Mouse (Mus musculus): ENCODE measurements at regions not wholly inside any gene's neighbourhood (a gene's known extent, or its start where the extent isn't known, plus 50 kb on each side); places are given as distances from the start of the nearest gene placed in this dataset.

DNA sequence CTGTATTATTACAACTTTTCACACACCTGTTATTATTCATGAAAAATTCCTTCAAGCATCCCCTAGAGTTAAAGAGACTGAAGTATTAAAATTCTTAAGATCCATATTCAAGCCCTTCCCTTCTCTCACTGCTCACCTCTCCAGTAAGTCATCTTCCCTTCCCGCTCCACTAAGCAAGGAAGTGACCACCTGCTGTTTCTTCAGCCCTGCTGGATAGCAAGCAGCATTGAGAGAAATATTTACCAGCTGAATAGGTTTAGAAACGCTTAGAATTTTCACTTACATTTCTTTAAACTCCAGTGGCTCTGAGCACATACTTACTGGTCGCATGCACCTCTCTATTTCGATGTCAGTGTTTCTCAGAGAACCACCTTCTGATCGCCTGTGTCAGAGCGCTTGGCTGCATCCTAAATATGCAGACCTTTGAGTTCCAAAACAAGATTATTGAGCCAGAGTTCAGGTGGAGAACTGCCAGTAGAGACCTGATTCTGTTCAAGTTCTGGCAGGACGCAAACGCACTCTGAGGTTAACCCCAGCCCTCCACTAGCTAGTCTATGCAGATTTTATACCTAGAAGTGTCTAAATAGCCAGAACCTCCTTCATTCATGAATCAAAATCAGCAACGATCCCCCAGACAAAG is 314.9 kb downstream of the Mllt3 start:
- DNase-seq, result no peak

DNA sequence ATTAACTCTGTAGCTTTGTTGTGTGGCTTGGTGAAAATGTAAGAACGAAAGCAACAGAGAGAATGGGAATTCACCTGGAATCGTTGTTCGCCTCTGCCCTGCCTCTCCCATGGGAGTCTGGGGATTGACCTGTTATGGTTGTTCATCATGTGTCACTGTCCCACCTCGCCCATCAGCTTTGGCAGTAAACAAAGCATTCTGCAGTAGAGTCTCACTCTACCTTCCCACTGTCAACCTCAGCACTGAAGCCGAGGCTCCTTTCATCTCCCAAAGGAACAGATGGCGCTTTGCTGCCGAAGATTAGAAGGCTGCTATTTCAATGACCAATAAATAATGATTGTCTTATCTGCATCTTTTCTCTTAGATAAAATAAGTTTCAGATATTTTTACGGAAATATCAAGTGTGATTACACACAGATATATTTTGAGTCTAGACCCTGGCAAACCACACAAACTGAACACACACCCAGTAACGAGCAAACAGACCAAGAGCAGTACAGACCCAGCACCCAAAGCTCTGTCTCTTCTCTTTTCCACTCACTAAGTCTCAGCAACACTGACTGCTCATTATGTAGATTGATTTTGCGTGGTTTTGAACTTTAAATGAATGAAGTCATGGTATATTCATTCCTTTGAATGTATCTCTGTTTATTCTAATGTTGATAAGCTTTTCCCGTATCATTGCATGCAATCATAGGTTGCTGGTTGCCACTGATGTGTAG is 317.8 kb downstream of the Mllt3 start:
- no peak for DNase-seq

DNA sequence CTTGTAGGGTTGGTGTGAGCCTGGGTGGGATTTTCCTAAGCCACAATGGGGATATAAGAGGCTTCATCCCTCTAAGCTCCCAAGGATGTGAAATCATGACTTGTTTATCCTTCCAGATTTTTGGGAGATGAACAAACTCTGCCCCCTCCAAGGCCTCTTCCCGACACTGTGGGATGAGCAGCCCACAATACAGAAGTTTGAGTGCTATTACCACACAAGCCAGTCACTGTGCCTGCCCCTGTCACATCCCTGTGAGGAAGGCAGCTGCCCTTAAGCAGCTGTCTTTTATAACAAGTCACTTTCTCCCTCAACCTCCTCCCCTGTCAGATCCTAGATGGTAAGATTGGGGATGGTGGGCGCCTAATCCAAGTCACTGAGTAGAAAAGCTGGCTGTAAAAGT is 320.5 kb downstream of the Mllt3 start:
- no peak for DNase-seq

DNA sequence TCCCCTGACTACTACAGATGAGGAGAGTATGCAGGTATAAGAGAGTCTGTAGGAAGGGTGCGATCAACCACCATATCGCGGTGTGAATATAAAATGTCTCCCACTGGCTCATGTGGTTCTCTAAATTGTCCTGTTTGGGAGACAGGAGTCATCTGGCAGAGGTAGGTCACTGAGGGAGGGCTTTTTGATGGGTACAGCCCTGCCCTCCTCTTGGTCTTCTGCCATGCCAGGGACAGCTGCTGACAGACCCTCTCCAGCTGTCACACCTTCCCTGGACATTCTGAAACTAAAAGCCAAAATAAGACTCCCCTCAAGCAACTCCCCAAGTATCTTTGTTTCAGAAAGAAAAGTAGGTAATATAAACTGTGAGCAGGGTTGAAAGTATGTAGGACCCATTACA is 320.9 kb downstream of the Mllt3 start:
- no peak for DNase-seq

DNA sequence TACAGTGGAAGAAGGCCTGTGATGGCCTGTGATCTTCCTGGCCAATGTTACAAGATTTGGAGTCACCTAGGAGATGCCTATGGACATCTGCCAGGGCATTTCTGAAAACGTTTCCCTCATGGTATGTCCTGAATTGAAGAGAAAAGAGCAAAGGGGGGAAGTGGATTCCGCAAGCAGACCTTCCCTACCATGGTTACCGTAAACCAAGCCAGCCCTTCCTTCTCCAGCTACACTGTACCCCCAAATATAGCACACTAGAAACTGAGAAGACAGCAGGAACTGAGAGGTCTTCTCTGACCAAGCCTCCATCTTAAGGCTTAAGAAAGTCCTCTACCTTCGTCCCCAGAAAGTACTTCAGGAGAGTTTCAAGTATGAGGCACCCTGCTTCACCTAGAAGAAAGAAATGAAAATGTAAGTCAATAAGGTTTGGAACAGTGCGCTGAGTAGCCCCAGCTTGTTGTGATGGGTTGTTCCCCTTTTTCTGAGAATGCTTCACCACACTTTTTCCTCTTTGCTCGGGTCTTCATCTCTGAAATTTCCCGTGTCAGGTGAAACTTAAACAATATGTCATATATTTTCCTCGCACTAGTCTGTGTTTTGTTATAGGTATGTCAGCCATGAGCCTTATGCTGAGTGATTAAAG is 321.9 kb downstream of the Mllt3 start:
- no peak for DNase-seq

DNA sequence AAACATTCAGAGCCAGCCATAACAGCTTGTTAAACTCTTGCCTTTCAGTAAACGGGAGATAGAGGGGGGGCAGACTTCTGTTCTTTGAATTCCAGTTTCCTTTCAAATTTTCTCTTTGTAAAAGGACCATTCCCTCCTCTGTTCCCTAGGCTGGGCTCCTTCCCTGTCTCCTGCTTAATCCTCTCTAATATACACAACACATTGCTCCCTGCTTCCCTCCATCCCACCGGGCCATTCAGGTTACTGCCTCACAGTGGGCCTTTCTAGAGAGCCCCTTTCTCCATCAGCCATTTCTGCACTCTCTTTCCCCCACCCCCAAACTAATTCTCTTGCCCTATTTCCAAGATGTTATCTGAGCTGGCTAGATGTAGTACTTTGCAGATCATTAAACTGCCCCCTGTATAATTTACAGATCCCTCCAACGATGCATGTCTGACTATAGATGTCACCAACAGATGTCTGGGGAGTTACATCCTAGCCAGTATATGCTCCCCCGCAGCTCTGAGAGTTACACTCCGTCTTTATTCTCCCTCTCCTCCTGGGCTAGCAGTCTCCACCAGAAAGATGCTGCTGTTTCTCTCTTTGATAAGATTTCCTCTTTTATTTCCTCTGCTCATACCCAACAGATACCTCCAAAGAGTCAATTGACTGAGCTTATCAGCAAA is 324.1 kb downstream of the Mllt3 start:
- DNase-seq, result no peak

DNA sequence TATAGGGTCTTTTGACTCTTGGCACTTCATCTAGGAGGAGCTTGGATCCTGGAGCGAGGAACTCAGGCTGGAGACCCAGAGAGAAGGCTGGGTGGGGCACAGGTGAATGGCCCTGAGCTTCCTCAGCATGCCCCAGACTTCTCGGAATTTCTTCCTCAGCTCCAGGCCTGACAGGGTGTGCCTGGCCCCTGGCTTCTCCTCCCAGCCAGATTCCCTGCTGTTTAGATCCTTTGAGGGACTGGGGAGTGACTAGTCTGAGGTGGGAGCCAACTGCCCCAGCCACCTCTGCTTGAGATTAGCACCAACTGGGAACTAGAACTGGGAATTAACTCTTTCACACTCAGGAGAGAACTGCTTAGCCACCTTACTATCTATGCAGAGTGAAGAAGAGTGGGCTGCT is 325.8 kb downstream of the Mllt3 start:
- DNase-seq, result no peak

DNA sequence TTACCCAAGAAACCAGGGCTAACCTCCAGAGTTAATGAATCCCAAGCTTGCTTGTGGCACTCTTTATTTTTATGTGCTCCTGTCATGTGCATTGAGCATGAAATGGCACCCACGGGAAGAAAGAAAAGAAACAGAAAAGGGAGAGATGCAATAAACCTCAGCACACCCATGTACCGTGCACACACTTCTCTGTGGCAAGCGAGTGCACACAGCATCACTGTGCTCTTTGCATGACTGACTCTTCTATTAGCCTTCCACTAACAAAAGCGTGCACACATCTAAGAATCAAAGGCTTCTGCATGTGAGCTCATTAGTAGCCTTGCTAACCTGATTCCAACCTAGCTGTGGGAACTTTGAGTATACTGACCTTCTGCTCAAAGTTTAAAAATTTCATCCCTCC is 330.3 kb downstream of the Mllt3 start:
- no peak for DNase-seq

DNA sequence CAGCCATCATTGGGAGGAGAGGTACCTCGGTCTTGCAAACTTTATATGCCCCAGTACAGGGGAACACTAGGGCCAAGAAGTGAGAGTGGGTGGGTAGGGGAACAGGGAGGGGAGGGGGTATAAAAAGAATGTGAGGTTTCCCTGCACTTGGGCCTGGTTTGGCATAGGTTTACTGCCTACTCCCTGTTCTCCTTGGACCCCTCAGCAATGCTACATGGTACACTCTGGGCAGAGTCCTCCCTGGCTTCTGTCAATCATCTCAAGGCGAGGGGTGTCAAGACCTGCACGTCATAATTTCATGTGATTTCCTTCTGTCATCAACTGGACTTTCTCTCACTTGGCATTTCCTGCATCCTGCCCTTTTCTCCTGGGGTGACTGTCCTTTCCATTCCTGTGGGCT is 330.9 kb downstream of the Mllt3 start:
- no peak for DNase-seq

DNA sequence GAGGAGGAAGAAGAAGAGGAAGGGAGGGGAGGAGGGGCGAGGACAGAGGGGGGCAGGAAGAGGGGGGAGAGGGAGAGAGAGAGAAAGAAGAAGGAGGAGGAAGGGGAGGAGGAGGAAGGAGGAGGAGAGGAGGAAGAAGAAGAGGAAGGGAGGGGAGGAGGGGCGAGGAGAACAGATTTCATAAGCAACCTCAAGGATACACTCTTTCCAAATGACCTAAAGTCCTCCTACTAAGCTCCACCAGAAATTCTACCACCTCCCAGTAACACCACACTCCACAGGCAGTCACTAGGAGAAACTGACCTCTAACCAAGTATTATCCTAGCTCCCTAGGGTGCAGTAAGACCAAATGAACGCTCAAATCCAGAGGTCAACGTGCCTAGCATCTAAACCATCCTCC is 332.1 kb downstream of the Mllt3 start:
- no peak for DNase-seq

DNA sequence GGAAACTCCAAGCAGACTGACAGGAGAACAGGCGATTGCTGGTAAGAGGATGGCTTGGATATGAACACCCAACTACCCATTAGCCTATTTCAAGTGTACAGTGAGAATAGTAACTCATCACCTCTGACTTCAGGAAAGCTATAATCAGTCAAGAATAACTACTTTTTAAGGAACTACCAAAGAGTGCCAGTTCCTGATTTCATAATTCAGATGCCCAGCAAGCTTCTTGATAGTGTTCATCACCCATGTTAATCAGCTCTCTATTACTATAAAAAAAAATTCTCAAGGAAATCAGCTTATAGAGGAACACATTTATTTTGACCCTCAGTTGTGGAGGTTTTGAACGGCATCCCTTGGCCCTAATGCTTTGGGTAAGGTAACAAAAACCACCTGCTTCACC is 332.7 kb downstream of the Mllt3 start:
- no peak for DNase-seq

DNA sequence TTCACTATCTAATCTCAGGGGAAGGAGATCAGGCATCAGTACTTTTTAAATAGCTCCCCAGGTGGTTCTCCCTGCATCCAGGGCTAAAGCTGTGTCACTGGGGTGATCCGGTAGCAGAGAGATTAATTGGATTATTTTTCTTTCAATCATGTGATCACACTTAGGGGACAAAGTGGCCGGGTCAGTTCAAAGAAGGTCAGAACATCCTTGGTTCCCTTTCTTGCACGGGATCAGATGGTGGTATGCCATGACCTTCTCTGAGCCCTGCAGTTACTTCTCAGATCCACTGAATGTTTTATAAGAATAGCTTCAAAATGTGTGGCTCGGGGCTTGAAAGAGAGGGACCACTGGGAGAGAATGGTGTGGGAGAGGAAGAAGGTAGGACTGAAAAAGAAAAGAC is 333.6 kb downstream of the Mllt3 start:
- no peak for DNase-seq

DNA sequence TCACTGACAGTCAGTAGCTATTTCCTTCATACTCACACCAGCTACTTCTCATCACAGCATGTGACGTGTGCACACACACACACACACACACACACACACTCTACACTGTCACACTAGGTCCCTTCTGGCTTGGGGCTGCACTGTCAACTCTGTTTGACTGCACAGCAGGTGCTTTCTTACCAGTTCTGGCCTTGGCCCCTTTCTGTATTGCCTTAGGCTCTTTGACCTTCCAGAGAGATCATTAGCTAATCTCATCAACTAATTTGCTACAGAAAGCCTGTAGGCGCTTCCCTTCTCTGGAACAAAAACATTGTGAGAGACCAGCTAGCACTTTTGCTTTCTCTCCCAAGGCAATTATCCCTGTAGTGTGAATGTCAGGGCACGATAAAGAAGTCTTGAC is 334.4 kb downstream of the Mllt3 start:
- no peak for DNase-seq

DNA sequence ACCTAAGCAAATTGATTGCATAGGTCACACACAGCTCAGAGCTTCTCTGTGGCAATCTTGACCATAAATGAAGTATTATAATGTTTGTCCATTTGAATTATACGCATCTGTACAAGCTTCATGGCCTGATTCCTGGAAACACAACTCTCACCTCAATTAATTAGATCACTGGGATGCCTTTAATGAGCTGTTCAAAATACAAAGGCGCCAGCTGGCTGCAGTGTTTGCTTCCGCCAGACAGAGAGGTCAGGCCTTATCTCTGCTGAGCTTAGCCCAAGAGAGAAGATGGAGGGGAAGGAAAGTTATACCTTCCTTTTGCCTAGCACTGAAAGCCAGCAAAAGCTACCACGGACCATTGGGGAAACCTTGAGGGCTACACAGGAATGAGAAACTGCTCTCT is 336.2 kb downstream of the Mllt3 start:
- no peak for DNase-seq

DNA sequence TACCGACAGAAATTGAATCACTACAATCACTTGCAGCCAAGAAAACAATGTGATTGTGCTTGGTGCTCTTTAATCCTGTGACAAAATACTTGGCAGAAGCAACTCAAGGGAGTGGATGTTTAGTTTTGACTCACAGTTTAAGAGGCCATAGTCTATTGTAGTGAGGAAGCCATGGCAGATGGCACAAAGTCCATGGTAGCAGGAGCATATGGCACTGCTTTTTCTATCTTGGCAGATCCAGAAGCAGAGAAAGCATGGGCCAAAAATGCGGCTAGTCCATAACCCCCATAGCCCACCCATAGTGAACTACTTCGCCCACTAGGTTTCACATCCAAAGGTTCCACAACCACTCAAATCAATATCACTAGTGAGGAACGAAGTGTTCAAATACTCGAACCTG is 337.4 kb downstream of the Mllt3 start:
- no peak for DNase-seq

DNA sequence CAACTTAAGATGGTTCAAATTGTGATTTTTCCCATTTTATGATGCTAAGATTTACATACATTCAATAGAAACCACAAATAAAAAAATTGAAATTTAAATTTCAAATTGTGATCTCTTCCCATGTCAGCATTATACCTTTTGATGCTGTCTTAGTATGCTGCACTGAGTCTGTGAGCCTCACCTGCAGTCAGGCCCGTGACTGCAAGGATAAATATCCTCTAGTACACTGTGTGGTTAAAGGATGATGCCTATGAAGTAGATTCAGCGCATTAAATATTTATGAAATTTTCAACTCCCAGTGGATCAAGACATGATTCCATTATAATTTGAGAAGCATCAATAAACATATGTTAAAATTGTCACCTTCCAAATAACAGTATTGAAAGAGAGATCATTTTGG is 340.4 kb downstream of the Mllt3 start:
- no peak for DNase-seq

DNA sequence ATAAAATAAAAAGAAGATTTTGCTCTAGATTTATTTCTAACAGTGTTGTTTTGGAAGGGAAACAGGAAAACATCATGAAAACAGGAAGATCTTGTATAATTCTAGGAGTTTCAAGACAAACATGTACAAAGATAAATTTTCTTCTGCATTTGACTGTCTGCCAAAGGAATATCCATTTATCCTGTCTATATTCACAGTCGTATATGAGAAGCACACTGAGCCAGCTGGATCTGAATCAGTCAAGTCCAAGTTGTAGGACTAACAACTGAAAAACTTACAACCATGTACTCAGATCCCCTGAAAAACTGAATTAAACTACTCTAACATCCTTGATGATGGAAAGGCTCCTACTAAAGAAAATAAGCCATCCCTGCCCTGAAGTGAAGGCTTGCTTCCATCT is 348.2 kb downstream of the Mllt3 start:
- no peak for DNase-seq

DNA sequence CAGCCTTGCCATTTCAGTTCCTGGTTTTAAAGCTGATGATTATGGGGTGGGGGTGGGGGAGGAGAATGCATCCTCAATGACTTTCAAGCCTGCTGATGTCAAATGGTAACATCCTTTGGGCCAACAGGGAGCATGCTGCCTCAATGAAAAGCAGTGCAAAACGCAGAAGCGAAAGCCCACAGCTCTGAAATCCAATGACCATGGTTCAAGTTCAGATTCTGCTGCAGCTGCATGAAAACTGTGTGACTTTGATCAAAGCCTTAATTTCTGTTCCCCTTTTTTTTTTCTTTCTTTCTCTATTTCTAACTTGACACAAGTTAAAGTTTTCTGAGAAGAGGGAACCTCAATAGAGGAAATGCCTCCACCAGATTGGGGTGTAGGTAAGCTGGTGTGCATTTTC is 350.4 kb downstream of the Mllt3 start:
- DNase-seq, result peak; percentile 32 to 39

DNA sequence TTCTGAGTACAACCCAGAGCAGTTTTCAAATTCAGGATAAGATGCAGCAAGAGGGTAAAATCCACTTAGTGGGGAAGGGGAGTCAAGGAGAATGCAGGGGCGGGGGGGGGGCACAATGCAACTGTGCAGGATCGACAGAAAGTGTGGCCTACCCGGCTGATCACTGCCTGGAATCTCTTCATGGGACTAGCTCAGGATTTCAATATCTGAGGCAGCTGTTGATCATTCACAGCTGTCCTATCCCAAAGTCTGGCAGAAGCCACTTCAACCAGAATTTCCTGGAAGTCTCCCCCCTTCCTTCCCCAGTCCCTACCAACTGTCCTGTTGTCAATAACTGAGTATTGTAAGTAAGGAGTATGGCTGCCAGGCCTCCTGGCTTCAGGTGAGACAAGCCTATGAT is 362.1 kb downstream of the Mllt3 start:
- no peak for DNase-seq

DNA sequence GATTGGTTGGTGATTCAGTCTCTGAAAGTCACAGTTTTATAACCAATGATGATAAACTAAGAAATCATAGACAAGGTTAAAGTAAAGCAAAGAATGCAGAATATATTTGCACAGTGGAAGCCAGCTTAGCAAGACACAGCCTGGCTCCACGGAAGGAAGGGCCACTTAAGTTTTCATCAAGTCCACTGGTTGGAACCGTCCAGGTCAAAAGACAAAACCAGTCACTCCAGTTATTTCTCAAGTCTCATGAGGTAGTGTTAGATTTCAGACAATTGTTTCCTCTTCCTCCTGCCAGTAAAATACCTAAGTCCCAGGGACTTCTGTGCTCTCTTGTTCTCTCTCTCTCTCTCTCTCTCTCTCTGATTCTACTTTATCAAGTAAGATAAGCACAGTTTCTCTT is 363.0 kb downstream of the Mllt3 start:
- DNase-seq, result no peak

DNA sequence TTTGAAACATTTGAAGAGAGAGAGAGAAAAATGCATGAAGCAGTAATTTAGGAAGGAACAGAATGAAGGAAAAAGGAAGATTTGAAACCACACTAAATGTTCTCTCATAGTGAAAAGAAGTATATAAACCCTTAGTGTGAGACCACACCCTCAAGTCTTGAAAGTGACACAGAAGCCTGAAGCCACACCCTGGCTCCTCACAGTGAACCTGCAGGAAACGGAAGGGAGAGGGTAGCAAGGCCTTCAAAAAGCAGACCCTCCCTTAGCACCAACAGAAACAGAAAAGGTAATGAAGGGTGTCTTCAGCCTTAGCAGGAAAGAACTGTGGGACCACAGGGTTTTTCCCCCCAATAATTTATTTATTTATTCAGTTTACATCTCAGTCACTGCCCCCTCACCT is 363.7 kb downstream of the Mllt3 start:
- DNase-seq, result no peak

DNA sequence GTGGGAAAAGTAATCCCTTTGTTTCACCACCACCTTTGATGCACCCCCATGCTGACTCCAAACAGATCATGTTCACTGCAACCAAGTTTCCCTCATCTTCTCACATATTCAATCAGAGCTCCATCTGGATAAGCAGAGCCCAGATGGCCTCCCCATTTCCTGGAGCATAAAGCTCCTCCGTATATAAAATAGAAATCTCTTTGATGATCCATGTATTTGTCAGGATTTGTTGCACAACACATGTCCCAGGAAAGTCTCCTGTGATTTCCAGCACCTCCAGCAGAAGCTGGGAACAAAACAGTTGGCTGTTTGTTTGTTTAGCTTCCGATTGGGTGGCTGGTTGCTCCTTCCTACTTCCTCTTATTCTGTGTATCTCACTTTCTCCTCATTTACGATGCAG is 364.9 kb downstream of the Mllt3 start:
- no peak for DNase-seq

DNA sequence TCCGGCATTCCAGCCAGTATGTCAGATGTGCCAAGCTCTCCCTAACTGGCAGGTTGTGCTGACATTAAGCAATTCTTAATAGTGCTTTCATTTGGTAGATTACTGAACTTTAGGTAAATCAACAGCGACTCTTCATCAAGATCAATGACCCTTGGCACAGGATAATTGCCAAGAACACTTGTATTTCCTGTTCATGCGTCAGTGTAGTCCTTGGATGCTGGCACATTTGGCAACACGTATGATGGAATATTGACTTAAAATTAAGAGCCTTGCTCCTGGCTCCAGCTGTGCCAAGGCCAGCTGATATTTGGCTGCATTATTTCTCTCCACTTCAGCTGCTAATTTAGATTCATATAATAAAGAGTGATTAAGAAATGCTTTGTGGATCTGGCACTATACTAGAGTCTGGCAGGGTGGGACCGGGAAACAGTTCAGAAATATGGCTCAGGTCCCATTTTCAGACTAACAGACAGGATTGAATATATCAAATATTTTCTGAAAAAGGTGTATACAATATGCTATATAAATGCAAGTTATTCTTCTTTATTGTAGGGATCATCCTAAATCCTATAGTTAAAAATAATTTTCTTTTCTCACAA is 365.5 kb downstream of the Mllt3 start:
- DNase-seq, result no peak

DNA sequence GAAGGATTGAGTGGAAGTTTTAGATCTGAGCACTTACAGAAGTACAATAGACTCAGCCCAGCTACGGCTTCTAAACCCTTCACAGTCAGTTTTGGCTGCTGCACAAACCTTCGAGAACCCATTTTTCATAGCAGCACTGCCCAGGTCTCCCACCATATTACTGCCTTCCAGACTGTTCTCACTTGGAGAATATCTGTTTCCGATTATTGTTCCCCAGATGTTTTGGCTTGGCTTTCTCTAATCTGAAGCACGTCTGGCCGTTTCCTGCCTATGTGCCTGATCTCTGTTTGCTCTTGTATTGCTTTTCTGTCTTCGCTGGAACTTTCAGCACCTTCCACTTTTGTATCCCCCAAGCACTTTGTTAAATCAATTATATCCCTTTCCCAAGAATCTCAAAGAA is 368.0 kb downstream of the Mllt3 start:
- no peak for DNase-seq
